Mouse (Mus musculus) spleen, adult 2 months (tissue): ENCODE data around the gene Asxl2.

Source experiments
- CTCF ChIP-seq: fragments of 200-500 bp; IDR thresholded peaks from 2 replicates; pipeline ENCODE4 v1.5.1; 2011; ENCODE audit warnings: mild to moderate bottlenecking, inconsistent platforms; ENCODE audit not compliant: insufficient read depth, insufficient read length, insufficient replicate concordance; ENCODE audit errors: extremely low read depth
- POLR2A ChIP-seq: fragments of 200-500 bp; IDR thresholded peaks from 2 replicates; pipeline ENCODE4 v1.6.1; 2011; ENCODE audit warnings: low read depth, low read length, inconsistent platforms

GRCm38 (mm10) chr12:3546121-3546658 is 119.5 kb downstream of the Asxl2 start:
- no peak for TF ChIP-seq CTCF
- no peak for TF ChIP-seq POLR2A
